Mouse (Mus musculus) right cerebral cortex, adult 2 months (tissue): ENCODE data around the gene Aff1.
A peak's percentile ranks its signal among the peaks of the same experiment; 100 is the strongest.

Experiments
- DNase-seq, 2 experiments: peaks; one replicate each; pipeline ENCODE4 v3.0.0; 2021 to 2022; ENCODE audit warnings: low spot score in 2 of 2

Aff1 gene

GRCm38 (mm10) chr5:103693041-103693641 lies 967 bp downstream of the Aff1 start:
- DNase-seq: no peak

GRCm38 (mm10) chr5:103694094-103694493 lies 1.9 kb downstream of the Aff1 start:
- DNase-seq: no peak

GRCm38 (mm10) chr5:103697875-103698491 lies 5.8 kb downstream of the Aff1 start:
- no peak for DNase-seq

GRCm38 (mm10) chr5:103698577-103698976 lies 6.4 kb downstream of the Aff1 start:
- no peak for DNase-seq

- DNase-seq: no peak
Measured at GRCm38 (mm10) chr5:103699537-103699936, 7.4 kb downstream of the Aff1 start.

GRCm38 (mm10) chr5:103700661-103701060 lies 8.5 kb downstream of the Aff1 start:
- no peak for DNase-seq

- DNase-seq: no peak
Measured at GRCm38 (mm10) chr5:103701466-103701865, 9.3 kb downstream of the Aff1 start.

GRCm38 (mm10) chr5:103702527-103702926 lies 10.4 kb downstream of the Aff1 start:
- no peak for DNase-seq

GRCm38 (mm10) chr5:103705331-103705730 lies 13.2 kb downstream of the Aff1 start:
- no peak for DNase-seq

GRCm38 (mm10) chr5:103705874-103706273 lies 13.7 kb downstream of the Aff1 start:
- DNase-seq: peak; percentile 20 to 24

GRCm38 (mm10) chr5:103709044-103709443 lies 16.9 kb downstream of the Aff1 start:
- DNase-seq: no peak

GRCm38 (mm10) chr5:103711886-103712285 lies 19.7 kb downstream of the Aff1 start:
- peak; percentile 18 to 26 for DNase-seq

- no peak for DNase-seq
Measured at GRCm38 (mm10) chr5:103713422-103713821, 21.2 kb downstream of the Aff1 start.

GRCm38 (mm10) chr5:103714943-103715342 lies 22.8 kb downstream of the Aff1 start:
- DNase-seq: no peak

GRCm38 (mm10) chr5:103716824-103717342 lies 24.7 kb downstream of the Aff1 start:
- no peak for DNase-seq

GRCm38 (mm10) chr5:103719131-103719530 lies 27.0 kb downstream of the Aff1 start:
- DNase-seq: no peak

GRCm38 (mm10) chr5:103719851-103720250 lies 27.7 kb downstream of the Aff1 start:
- no peak for DNase-seq

GRCm38 (mm10) chr5:103720967-103721366 lies 28.8 kb downstream of the Aff1 start:
- no peak for DNase-seq

GRCm38 (mm10) chr5:103721490-103721889 lies 29.3 kb downstream of the Aff1 start:
- DNase-seq: no peak

GRCm38 (mm10) chr5:103722721-103723120 lies 30.5 kb downstream of the Aff1 start:
- DNase-seq: no peak

GRCm38 (mm10) chr5:103724384-103724783 lies 32.2 kb downstream of the Aff1 start:
- DNase-seq: no peak

GRCm38 (mm10) chr5:103724823-103725222 lies 32.6 kb downstream of the Aff1 start:
- DNase-seq: no peak
